Mouse (Mus musculus) CD8-positive naive resting alpha-beta T cell, adult 57 days (primary cell): ENCODE measurements around the gene Med29. TPM values are rescaled to one million over a fixed set of nuclear protein-coding genes. Genes with fewer than 3 reads are reported as not detected.

Source experiments
- total RNA-seq: library from RNA; stranded (reverse); gene quantifications from one replicate; pipeline ENCODE4 v1.2.4, GENCODE M21; 2023

Gene Med29
- total RNA-seq = 15.7 TPM

DNA sequence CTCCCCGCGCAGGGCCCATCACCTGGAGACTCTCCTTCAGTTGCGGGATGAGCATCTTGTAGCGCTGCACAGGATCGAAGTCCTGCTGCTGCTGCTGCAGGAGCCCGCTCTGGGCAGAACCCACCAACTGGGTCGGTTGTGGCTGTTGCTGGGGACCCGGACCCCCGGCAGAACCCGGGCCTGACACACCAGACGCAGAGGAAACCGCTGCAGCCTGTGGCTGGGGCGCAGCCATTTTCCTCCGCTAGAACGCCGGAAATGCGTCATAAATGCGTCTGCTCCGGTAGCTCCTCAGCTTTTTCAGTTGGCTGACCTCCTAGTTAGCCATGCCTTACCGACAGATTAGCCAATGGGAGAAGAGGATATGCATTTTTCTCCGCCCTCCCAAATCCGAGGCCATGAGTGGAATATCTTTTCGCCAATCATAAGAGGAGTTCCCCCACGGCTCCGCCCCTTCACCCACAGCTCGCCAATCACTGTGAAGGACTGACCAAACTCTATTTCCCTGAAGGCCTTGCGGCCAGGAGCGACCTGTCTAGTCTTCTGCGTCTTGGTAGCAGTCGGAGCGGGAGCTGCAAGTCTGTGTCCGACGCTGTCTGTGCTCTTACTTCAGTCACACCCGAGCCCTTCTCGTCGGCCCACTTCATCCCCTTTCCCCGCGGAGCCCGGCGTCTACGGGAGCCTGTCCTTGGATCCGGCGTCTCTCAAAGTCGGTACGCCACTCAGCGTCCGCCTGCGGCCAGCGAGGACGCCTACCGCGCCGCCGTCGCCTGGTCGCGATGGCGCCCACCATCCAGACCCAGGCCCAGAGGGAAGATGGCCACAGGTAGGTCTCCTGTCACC lies at the start of gene Med29, which contains the start of gene Paf1:
Gene Med29 (minus strand): TSS at position 280 of the 843 bp plus-strand sequence.
Gene Paf1 (plus strand): TSS at position 523 of the 843 bp plus-strand sequence.

GRCm38 (mm10) chr7:28436932-28437570 lies 44.5 kb upstream of the Med29 start, which contains the start of gene Gmfg:
Gmfg (plus strand) TSS chr7:28437447.

DNA sequence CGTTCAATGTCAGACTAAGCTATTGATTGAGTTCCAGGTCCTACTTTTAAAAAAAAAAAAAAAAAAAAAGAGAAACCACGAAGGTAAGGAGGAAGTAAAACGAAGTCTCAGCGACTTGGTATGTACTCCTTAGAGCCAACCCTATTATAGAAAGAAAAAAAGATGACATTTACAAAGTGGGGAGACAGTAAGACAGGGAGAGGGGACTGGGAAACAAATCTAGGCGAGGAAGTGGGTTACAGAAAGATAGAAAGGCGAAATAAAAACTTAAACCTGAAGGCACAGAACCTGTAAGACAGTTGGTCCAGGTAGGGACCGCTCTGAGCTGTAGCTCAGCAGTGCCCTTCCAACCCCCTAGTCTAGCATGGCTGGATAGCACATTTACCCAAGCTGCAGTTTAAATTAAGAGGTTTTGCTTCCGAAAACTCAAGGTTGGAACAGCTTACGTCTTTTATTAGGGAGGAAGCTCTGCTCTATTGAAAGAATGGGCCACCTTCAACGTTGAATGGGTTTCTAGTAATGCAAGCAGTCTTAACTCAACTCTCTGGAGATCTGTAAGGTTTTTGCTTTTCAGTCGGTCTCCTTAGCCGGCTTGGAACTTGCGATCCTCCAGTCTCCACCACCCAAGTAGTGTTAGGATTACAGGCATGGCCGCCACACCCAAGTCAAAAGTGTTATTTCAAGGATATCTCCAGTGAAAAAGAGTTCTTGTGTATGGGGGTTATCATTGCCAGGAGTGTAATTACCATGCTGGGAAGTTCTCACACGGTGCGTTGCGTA lies 12.1 kb downstream of the Med29 start, which contains the start of gene Zfp36:
Gene Zfp36 (minus strand): TSS at position 17 of the 780 bp plus-strand sequence.

DNA sequence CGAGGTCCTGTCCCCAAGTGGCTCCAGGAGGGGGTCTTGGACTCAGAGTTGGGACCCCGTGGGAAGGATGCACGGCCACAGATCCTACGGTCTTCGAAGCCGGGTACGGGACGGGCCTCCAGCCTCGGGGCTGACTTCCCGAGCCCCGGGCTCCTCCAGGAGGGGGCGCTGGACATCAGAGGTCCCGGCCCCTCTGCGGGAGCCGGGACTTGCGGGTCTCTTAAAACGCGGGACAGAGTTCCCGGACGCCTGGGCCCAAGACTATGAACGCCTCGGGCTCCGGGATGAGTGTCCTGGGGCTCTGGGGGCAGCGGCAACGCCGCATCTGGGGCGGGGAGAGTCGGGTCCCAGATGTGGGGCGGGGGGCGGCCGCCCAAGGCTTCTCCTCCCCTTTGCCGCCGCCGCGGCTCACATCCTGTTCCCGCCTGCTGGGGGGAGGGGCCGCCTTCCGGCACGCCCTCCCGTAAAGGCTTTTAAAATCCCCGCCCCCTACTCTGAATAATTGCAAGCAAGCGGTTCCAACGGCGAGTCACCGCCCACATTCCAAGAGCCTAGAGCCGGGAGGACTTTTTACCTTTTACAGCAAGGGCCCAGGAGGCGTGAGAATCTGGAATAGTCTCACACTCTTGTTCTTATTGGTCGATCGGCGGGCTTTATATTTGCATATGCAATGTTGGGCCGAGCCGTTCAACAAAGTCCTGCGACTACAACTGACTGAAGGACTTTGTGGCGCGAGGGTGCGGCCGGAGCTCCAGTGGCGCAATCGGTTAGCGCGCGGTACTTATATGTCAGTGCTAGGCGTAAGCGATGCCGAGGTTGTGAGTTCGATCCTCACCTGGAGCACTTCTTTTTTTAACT lies 20.0 kb downstream of the Med29 start, which contains the start of gene Plekhg2:
Gene Plekhg2 (minus strand): TSS at position 349 of the 858 bp plus-strand sequence.

DNA sequence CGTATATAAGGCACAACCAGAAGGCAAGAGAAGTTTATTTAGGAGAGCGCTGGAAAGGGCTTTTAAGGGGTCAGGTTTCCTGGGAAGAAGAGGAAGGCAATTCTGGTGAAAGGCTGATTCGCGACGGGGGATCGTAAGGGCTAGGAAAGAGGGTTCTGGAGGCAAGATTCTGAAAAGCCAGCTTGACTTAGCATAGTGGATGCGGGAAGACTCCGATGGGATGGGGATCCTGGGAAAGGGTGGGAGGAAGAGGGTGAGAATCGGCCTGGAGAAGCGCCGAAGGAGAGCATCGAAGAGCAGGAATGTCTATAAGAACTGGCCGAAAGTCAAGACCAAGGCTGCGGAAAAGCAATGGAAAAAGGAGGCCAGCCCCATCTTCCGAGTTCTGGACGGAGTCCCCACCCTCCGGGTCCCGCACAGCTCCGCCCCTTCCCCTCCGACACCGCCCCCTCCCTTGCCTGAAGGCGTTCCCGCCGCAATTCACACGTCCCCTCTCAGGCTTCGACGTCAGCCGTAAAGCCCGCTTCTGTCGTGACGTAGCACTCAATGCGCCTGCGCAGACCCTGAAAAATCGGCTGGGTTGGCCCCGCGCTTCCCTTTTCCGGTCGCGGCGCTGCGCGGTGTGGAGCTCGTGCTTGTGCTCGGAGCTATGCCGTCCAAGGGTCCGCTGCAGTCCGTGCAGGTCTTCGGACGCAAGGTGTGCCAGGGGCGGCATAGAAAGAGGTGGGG lies 42.2 kb downstream of the Med29 start, which contains the start of gene Rps16:
Gene Rps16 (plus strand): TSS at position 498 of the 729 bp plus-strand sequence.

GRCm38 (mm10) chr7:28338108-28338998 lies 54.2 kb downstream of the Med29 start, which contains the start of gene Supt5:
Supt5 (minus strand) TSS chr7:28338746.

Other genes starting within 250 kb of the Med29 start
- 194 TPM for gene Fbl, start 223.0 kb downstream of the Med29 start, total RNA-seq
- 16.6 TPM for gene Dyrk1b, start 213.2 kb downstream of the Med29 start, total RNA-seq
- 10.0 TPM for gene Eid2, start 124.8 kb downstream of the Med29 start, total RNA-seq
- gene Eid2b, start 115.0 kb downstream of the Med29 start, total RNA-seq = 4.3 TPM
- gene Selenov, start 101.5 kb downstream of the Med29 start, total RNA-seq = not detected
- not detected for gene Dll3, start 90.5 kb downstream of the Med29 start, total RNA-seq
- gene Timm50, start 80.6 kb downstream of the Med29 start, total RNA-seq = 29.7 TPM
- 160 TPM for gene Supt5, start 54.0 kb downstream of the Med29 start, total RNA-seq
- 5,585 TPM for gene Rps16, start 42.1 kb downstream of the Med29 start, total RNA-seq
- 155 TPM for gene Plekhg2, start 20.1 kb downstream of the Med29 start, total RNA-seq
- gene Zfp36, start 12.5 kb downstream of the Med29 start, total RNA-seq = 501 TPM
- 141 TPM for gene Paf1, start 243 bp upstream of the Med29 start, total RNA-seq
- gene Gmfg, start 44.7 kb upstream of the Med29 start, total RNA-seq = 234 TPM
- 2.2 TPM for gene Lrfn1, start 59.3 kb upstream of the Med29 start, total RNA-seq
- not detected for gene Ifnl2, start 117.7 kb upstream of the Med29 start, total RNA-seq
- not detected for gene Ifnl3, start 130.1 kb upstream of the Med29 start, total RNA-seq
- 1.0 TPM for gene Sycn, start 148.2 kb upstream of the Med29 start, total RNA-seq
- 0.55 TPM for gene Nccrp1, start 154.5 kb upstream of the Med29 start, total RNA-seq
- gene Samd4b, start 205.4 kb upstream of the Med29 start, total RNA-seq = 36.4 TPM
- 10.5 TPM for gene Pak4, start 205.5 kb upstream of the Med29 start, total RNA-seq
- gene Acp7, start 238.6 kb upstream of the Med29 start, total RNA-seq = not detected